In the genomic region with DNA sequence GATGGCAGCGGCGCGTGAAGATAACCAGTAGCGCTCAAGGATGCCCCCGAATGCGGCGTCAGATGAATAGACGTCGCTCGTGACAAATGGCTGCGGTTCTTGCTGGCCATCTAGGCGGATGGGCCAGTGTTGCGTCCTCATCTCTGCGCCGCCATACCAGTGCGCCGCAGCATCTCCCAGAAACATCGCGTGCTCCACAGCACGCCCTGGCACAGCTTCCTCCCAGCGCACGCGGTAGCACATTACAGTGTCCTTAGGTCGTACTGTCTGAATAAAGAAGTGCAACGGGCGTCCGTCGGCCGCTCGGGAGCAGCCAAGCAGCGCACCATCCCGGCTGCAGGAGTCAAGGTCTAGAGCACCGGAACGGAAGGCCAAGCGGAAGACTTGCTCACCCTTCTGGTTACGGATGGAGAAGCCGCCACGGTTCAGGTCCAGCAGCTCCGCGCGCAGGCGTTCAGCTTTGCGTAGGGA, we compare ENCODE assay signal across 8 mouse cellular contexts. TPM values are rescaled to one million over a fixed set of nuclear protein-coding genes. Genes with fewer than 3 reads are reported as not detected.
A peak's percentile ranks its signal among the peaks of the same experiment; 100 is the strongest.
DNase-seq lines count a peak whose midpoint lies in the region; ATAC-seq and TF ChIP-seq lines count a peak whose summit lies in the region.

No protein-coding gene starts in this region.

- H3K27me3 ChIP-seq in E14TG2a.4 (ENCODE audit: insufficient read depth, low read length): peaks cover 83% of the 10 kb centered on the region
- peaks cover 87% of the 10 kb centered on the region for H3K27me3 ChIP-seq in hindbrain, embryonic 10.5 days (ENCODE audit: insufficient read depth, poor library complexity, severe bottlenecking)
- peaks cover 93% of the 10 kb centered on the region for H3K27me3 ChIP-seq in limb, embryonic 12.5 days

- peak overlapping the region; percentile 71 for H3K4me3 ChIP-seq in E14TG2a.4 (replicated peaks; ENCODE audit: low read length)
- peak overlapping the region; percentile 46 for H3K4me3 ChIP-seq in hindbrain, embryonic 10.5 days
- peak overlapping the region; percentile 38 for H3K4me3 ChIP-seq in limb, embryonic 12.5 days (replicated peaks)

- peaks cover 24% of the 10 kb centered on the region for H3K36me3 ChIP-seq in E14TG2a.4 (ENCODE audit: insufficient read depth, low read length)
- peaks cover 16% of the 10 kb centered on the region; the same call in 1 of the 2 replicates for H3K36me3 ChIP-seq in hindbrain, embryonic 10.5 days
- H3K36me3 ChIP-seq in limb, embryonic 12.5 days: no peaks in the 10 kb centered on the region

- H3K9me3 ChIP-seq in E14TG2a.4 (ENCODE audit: low read length): no peaks in the 10 kb centered on the region
- no peaks in the 10 kb centered on the region for H3K9me3 ChIP-seq in hindbrain, embryonic 10.5 days
- no peaks in the 10 kb centered on the region for H3K9me3 ChIP-seq in limb, embryonic 12.5 days

- no peak for ATAC-seq in limb, embryonic 12.5 days (ENCODE audit: insufficient number of reproducible peaks, insufficient read depth, low FRiP score, low TSS enrichment, low read depth)

- no peak overlapping the region for H3K9ac ChIP-seq in limb, embryonic 12.5 days (replicated peaks)

- 0 out of 2 replicates have a peak overlapping the region, but pooled peaks have one; percentile 53 for H3K27ac ChIP-seq in hindbrain, embryonic 10.5 days
- H3K27ac ChIP-seq in limb, embryonic 12.5 days: no peak overlapping the region

- peak; percentile 39 to 68 for DNase-seq in adrenal gland, adult (ENCODE audit: inconsistent age in 2 of 2, low spot score in 1 of 2)
- DNase-seq in adrenal gland, adult 18-20 months (ENCODE audit: low spot score in 2 of 2): no peak
- peak; percentile 61 for DNase-seq in hindbrain, embryonic 10.5 days (ENCODE audit: low spot score)
- DNase-seq in natural killer cell, adult 2 months (ENCODE audit: low spot score in 2 of 2): no peak
- no peak for DNase-seq in left cerebral cortex, adult 8-10 months (ENCODE audit: low spot score in 2 of 2)
- DNase-seq in c-Kit-positive CD71-positive TER-119-positive erythroid progenitor cells, embryonic 14.5 days (ENCODE audit: low spot score): no peak

- peak overlapping the region; percentile 67 for H3K4me2 ChIP-seq in limb, embryonic 12.5 days

- TF ChIP-seq CTCF in E14TG2a.4 (conservative IDR thresholded peaks at IDR 0.05; ENCODE audit: low read length): no peak

- WGBS in hindbrain, embryonic 10.5 days: 2% methylated on average over 43 of the region's 43 CpGs
- 2% methylated on average over 43 of the region's 43 CpGs for WGBS in limb, embryonic 12.5 days

- peaks cover 54% of the 10 kb centered on the region for H3K4me1 ChIP-seq in E14TG2a.4 (replicated peaks; ENCODE audit: low read depth, low read length)
- peaks cover 43% of the 10 kb centered on the region for H3K4me1 ChIP-seq in hindbrain, embryonic 10.5 days (replicated peaks)
- peaks cover 32% of the 10 kb centered on the region for H3K4me1 ChIP-seq in limb, embryonic 12.5 days (replicated peaks)

RNA-seq across cellular contexts. Expression of gene AI464131, which starts 3.9 kb away (rescaled TPM):
- total RNA-seq in adrenal gland, adult 18-20 months (2021): 10 to 100 TPM; 11.6 to 12.4 TPM
- polyA plus RNA-seq in hindbrain, embryonic 10.5 days (2016; fragmentation: Nextera tagmentation; extraction: Ambion mirVana): 7.4 and 9.1 TPM in 2 replicates
- polyA plus RNA-seq in limb, embryonic 12.5 days (2016; fragmentation: Nextera tagmentation; extraction: Ambion mirVana): 2.3 and 3.1 TPM in 2 replicates
- 10 to 100 TPM; 20.9 to 26.5 (median 23.3) TPM for total RNA-seq in left cerebral cortex, adult 8-10 months (2022)

RNA-seq across cellular contexts. Expression of gene 1110017D15Rik, which starts 18.2 kb away (rescaled TPM):
- 1 to 10 TPM in 1 of 2 experiments, under 1 TPM in 1; 0.60 to 1.1 TPM for total RNA-seq in adrenal gland, adult 18-20 months (2021)
- polyA plus RNA-seq in hindbrain, embryonic 10.5 days (2016; fragmentation: Nextera tagmentation; extraction: Ambion mirVana): 8.1 and 14.7 TPM in 2 replicates
- polyA plus RNA-seq in limb, embryonic 12.5 days (2016; fragmentation: Nextera tagmentation; extraction: Ambion mirVana): 1.5 TPM in 2 replicates
- 1 to 10 TPM; 2.7 to 5.7 (median 4.3) TPM for total RNA-seq in left cerebral cortex, adult 8-10 months (2022)

RNA-seq across cellular contexts. Expression of gene Nudt2, which starts 34.0 kb away (rescaled TPM):
- total RNA-seq in adrenal gland, adult 18-20 months (2021): 10 to 100 TPM; 25.6 to 27.0 TPM
- 57.6 and 73.0 TPM in 2 replicates for polyA plus RNA-seq in hindbrain, embryonic 10.5 days (2016; fragmentation: Nextera tagmentation; extraction: Ambion mirVana)
- 49.9 and 50.1 TPM in 2 replicates for polyA plus RNA-seq in limb, embryonic 12.5 days (2016; fragmentation: Nextera tagmentation; extraction: Ambion mirVana)
- 10 to 100 TPM; 29.4 to 32.6 (median 30.5) TPM for total RNA-seq in left cerebral cortex, adult 8-10 months (2022)

RNA-seq across cellular contexts. Expression of gene Kif24, which starts 34.3 kb away (rescaled TPM):
- total RNA-seq in adrenal gland, adult 18-20 months (2021): under 1 TPM; 0.90 to 0.93 TPM
- polyA plus RNA-seq in hindbrain, embryonic 10.5 days (2016; fragmentation: Nextera tagmentation; extraction: Ambion mirVana): 13.7 and 14.6 TPM in 2 replicates
- polyA plus RNA-seq in limb, embryonic 12.5 days (2016; fragmentation: Nextera tagmentation; extraction: Ambion mirVana): 11.6 and 11.7 TPM in 2 replicates
- total RNA-seq in left cerebral cortex, adult 8-10 months (2022): 1 to 10 TPM in 3 of 4 experiments, under 1 TPM in 1; 0.72 to 1.8 (median 1.3) TPM

Comparison
In these comparisons a context has a peak if more than half of its experiments do, and no peak if none do; other contexts are left out.
1. DNase-seq: peak in adrenal gland, adult (2 of 2) and hindbrain, embryonic 10.5 days (single experiment); none in adrenal gland, adult 18-20 months (0 of 2), natural killer cell, adult 2 months (0 of 2), left cerebral cortex, adult 8-10 months (0 of 2) and c-Kit-positive CD71-positive TER-119-positive erythroid progenitor cells, embryonic 14.5 days (single experiment).
2. Peak in every context shown above with its lines, with median percentiles within 50 percentile points of each other: H3K4me3 ChIP-seq.